Mouse (Mus musculus) lung, embryonic 16.5 days (tissue): ENCODE data around the gene Hist1h2bh. TPM values are rescaled to one million over a fixed set of nuclear protein-coding genes. Genes with fewer than 3 reads are reported as not detected.
A peak's percentile ranks its signal among the peaks of the same experiment; 100 is the strongest.

Experiments
- ATAC-seq: fragments of 200-750 bp; cut with Nextera tagmentation; 2 replicates; pipeline ENCODE4 v1.8.0; 2017; ENCODE audit warnings: low read depth, mild to moderate bottlenecking, moderate library complexity
- H3K27ac ChIP-seq: fragments of 300-500 bp; sonication (generic); 2 replicates; pipeline ENCODE4 v1.5.1; 2014; ENCODE audit warnings: mild to moderate bottlenecking, control low read depth, low read length
- H3K27me3 ChIP-seq: fragments of 300-500 bp; sonication (generic); 2 replicates; pipeline ENCODE4 v1.6.1; 2014; ENCODE audit warnings: low read depth, low read length, mixed read lengths; ENCODE audit not compliant: control insufficient read depth, insufficient read depth
- H3K36me3 ChIP-seq: fragments of 300-500 bp; sonication (generic); 2 replicates; pipeline ENCODE4 v1.6.1; 2014; ENCODE audit warnings: low read length; ENCODE audit not compliant: control insufficient read depth, insufficient read depth
- H3K4me1 ChIP-seq: fragments of 300-500 bp; sonication (generic); replicated peaks from 2 replicates; pipeline ENCODE4 v1.6.1; 2014; ENCODE audit warnings: low read length, mixed read lengths; ENCODE audit not compliant: control insufficient read depth, insufficient read depth
- H3K4me2 ChIP-seq: fragments of 300-500 bp; sonication (generic); 2 replicates; pipeline ENCODE4 v1.6.1; 2014; ENCODE audit warnings: low read depth, low read length, control low read depth
- H3K4me3 ChIP-seq: fragments of 300-500 bp; sonication (generic); 2 replicates; pipeline ENCODE4 v1.5.1; 2014; ENCODE audit warnings: mild to moderate bottlenecking, low read length, control low read depth
- H3K9ac ChIP-seq: fragments of 300-500 bp; sonication (generic); 2 replicates; pipeline ENCODE4 v1.6.1; 2014; ENCODE audit warnings: low read length, control low read depth
- H3K9me3 ChIP-seq: fragments of 300-500 bp; sonication (generic); 2 replicates; pipeline ENCODE4 v1.6.1; 2016; ENCODE audit warnings: low read length; ENCODE audit not compliant: control insufficient read depth
- WGBS: fragments of 180-500 bp; shearing (Covaris S2); extraction: QIAGEN DNeasy Blood & Tissue Kit; methylation state at CpG from one replicate; pipeline ENCODE4 v1.1.7; 2014; 5-methylcytosine and 5-hydroxymethylcytosine counted together
- polyA plus RNA-seq: library from polyadenylated mRNA; unstranded; fragments of >200 nt; fragmentation: Nextera tagmentation; extraction: Ambion mirVana; gene quantifications from 2 replicates; pipeline ENCODE4 v1.2.1, GENCODE M21; 2015

Hist1h2bh gene
- polyA plus RNA-seq, 1 experiment from 2014 or later: 1.3 TPM

GRCm38 (mm10) chr13:23525901-23526300 is 17.3 kb downstream of the Hist1h2bh start:
- H3K9me3 ChIP-seq: no peaks in the 10 kb centered on the region
- no peaks in the 10 kb centered on the region for H3K36me3 ChIP-seq
- WGBS: under 1% methylated on average over 10 of the region's 10 CpGs
- H3K27me3 ChIP-seq: no peaks in the 10 kb centered on the region
- peak overlapping the region; percentile 62 for H3K4me2 ChIP-seq
- H3K27ac ChIP-seq: no peak overlapping the region
- H3K4me1 ChIP-seq: peaks cover 12% of the 10 kb centered on the region; the same call in 1 of the 2 replicates
- ATAC-seq: no peak
- peak overlapping the region; percentile 21 for H3K9ac ChIP-seq
- peak overlapping the region; percentile 52 for H3K4me3 ChIP-seq

DNA sequence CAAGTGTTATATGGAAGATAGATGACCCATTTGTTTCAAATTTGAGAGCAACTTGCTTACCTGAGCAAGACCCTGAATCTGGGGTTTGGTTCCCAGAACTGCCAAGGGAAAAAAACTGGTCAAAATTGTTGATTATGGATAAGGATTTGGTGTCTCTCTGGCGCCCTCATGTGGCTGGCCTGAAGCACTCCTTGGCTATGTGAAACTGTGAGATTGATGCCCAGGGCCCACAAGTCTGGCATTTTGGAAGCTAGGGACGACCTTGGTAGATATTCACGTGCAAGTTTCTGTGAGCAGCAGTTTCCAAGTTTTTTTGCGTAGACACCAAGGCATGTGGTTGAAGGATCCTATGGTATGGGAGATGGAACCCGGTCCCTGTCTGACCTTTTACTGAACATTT is 18.5 kb downstream of the Hist1h2bh start:
- peaks cover 12% of the 10 kb centered on the region; the same call in 1 of the 2 replicates for H3K4me1 ChIP-seq
- no peak overlapping the region for H3K27ac ChIP-seq
- no peaks in the 10 kb centered on the region for H3K36me3 ChIP-seq
- ATAC-seq: peak; percentile 21; the same call in 1 of the 2 replicates
- no peaks in the 10 kb centered on the region for H3K9me3 ChIP-seq
- H3K4me3 ChIP-seq: no peak overlapping the region
- H3K27me3 ChIP-seq: no peaks in the 10 kb centered on the region
- no peak overlapping the region for H3K4me2 ChIP-seq
- H3K9ac ChIP-seq: no peak overlapping the region
- WGBS: 6% methylated on average over 5 of the region's 5 CpGs

DNA sequence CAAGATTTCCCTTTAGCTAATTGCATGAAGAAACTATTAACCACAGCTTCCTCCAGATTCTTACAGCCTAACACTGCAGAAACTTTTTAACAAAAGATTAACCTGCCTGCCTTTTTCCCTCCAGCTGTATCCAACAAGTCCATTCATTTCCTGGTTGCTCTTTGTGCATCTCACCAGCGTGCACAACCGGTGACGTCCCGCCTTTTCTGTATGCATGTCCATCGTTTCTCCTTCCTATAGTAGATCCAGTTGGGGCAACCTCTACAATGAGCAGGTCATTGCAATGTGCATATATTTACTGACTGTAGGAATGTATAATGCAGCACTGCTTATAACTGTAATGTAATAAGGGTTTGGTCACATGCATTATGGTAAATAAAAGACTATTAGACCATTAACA is 19.2 kb downstream of the Hist1h2bh start:
- Histone ChIP-seq H3K27me3 (no peaks in the 10 kb centered on the region), H3K9ac (no peak overlapping the region), H3K9me3 (no peaks in the 10 kb centered on the region), H3K36me3 (no peaks in the 10 kb centered on the region), H3K4me3 (no peak overlapping the region), H3K27ac (no peak overlapping the region), H3K4me1 (peaks cover 9% of the 10 kb centered on the region; the same call in 1 of the 2 replicates), H3K4me2 (no peak overlapping the region)
- no peak for ATAC-seq
- WGBS: 41% methylated on average over 5 of the region's 5 CpGs

DNA sequence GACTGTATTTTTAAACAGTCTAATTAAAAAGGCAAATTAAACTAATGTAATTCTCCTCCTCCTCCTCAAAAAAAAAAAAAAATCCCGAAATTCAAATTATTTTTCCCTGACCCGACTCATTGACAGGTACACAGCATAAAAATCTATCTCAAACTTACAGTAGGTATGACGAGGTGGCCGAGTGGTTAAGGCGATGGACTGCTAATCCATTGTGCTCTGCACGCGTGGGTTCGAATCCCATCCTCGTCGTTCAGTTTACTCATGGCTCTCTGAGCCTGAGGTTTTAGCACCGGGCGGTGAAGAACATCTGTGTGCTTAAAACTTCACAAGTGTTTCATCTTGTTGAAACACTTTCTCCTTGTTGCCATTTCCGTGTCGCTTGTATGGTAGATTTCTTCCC is 21.5 kb downstream of the Hist1h2bh start:
- H3K4me2 ChIP-seq: peak overlapping the region; percentile 32
- no peak overlapping the region for H3K4me3 ChIP-seq
- 0 out of 2 replicates have a peak, but pooled peaks cover 4% of the 10 kb centered on the region for H3K4me1 ChIP-seq
- no peaks in the 10 kb centered on the region for H3K9me3 ChIP-seq
- no peaks in the 10 kb centered on the region for H3K27me3 ChIP-seq
- 1% methylated on average over 14 of the region's 14 CpGs for WGBS
- ATAC-seq: no peak
- no peaks in the 10 kb centered on the region for H3K36me3 ChIP-seq
- no peak overlapping the region for H3K9ac ChIP-seq
- H3K27ac ChIP-seq: no peak overlapping the region

GRCm38 (mm10) chr13:23519416-23519815 is 23.8 kb downstream of the Hist1h2bh start:
- Histone ChIP-seq H3K27ac (peak overlapping the region; percentile 69), H3K4me1 (peaks cover 4% of the 10 kb centered on the region), H3K4me2 (peak overlapping the region; percentile 73), H3K9ac (peak overlapping the region; percentile 49), H3K9me3 (no peaks in the 10 kb centered on the region), H3K27me3 (no peaks in the 10 kb centered on the region), H3K36me3 (no peaks in the 10 kb centered on the region), H3K4me3 (peak overlapping the region; percentile 52)
- ATAC-seq: peak; percentile 57
- WGBS: under 1% methylated on average over 10 of the region's 10 CpGs

- Histone ChIP-seq H3K9ac (peak overlapping the region; percentile 49), H3K4me3 (peak overlapping the region; percentile 52), H3K9me3 (no peaks in the 10 kb centered on the region), H3K27me3 (no peaks in the 10 kb centered on the region), H3K27ac (peak overlapping the region; percentile 69), H3K36me3 (no peaks in the 10 kb centered on the region), H3K4me2 (peak overlapping the region; percentile 73), H3K4me1 (peaks cover 4% of the 10 kb centered on the region)
- WGBS: under 1% methylated on average over 6 of the region's 6 CpGs
- ATAC-seq: peak; percentile 55
Measured at GRCm38 (mm10) chr13:23518885-23519284, 24.3 kb downstream of the Hist1h2bh start.

- Histone ChIP-seq H3K27me3 (no peaks in the 10 kb centered on the region), H3K36me3 (no peaks in the 10 kb centered on the region), H3K4me2 (peak overlapping the region; percentile 94), H3K4me1 (peaks cover 4% of the 10 kb centered on the region), H3K4me3 (peak overlapping the region; percentile 66), H3K9me3 (no peaks in the 10 kb centered on the region), H3K27ac (no peak overlapping the region), H3K9ac (no peak overlapping the region)
- WGBS: under 1% methylated on average over 6 of the region's 6 CpGs
- ATAC-seq: 0 out of 2 replicates have a peak, but pooled peaks have one; percentile 15
Measured at GRCm38 (mm10) chr13:23518295-23518603, 24.9 kb downstream of the Hist1h2bh start.

DNA sequence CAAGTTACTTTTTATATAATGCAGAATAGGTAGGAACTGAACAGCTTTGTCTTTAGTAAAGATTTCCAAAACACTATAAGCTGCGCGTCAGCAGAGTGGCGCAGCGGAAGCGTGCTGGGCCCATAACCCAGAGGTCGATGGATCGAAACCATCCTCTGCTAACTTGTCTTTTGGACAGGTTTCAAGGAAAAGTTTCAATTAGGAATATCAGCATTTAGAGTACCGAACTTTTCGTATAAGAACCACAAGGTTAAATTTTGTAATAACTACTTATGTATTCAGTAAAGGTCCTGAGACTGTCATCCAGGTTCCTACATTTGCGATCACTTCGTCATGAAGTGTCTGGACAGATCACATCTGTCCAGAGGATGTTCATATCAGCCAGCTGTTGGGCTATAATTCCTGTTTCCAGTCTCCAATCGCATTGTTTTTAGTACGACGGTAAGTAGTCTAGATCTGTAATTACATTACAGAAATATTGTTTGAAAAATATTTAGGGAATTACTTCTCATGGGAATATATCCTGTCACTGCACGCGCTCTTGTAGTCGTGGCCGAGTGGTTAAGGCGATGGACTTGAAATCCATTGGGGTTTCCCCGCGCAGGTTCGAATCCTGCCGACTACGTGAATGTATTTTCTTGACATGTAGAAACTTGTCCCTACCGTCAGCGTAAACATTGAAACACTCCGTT is 25.4 kb downstream of the Hist1h2bh start:
- H3K36me3 ChIP-seq: no peaks in the 10 kb centered on the region
- H3K4me1 ChIP-seq: peaks cover 4% of the 10 kb centered on the region
- under 1% methylated on average over 27 of the region's 27 CpGs for WGBS
- H3K27me3 ChIP-seq: no peaks in the 10 kb centered on the region
- no peaks in the 10 kb centered on the region for H3K9me3 ChIP-seq
- H3K4me3 ChIP-seq: peak overlapping the region; percentile 66
- H3K4me2 ChIP-seq: peak overlapping the region; percentile 94
- peak overlapping the region; percentile 83 for H3K27ac ChIP-seq
- H3K9ac ChIP-seq: peak overlapping the region; percentile 63
- ATAC-seq: peak; percentile 88

- peak overlapping the region; percentile 94 for H3K4me2 ChIP-seq
- peak overlapping the region; percentile 66 for H3K4me3 ChIP-seq
- H3K4me1 ChIP-seq: peaks cover 4% of the 10 kb centered on the region
- no peaks in the 10 kb centered on the region for H3K27me3 ChIP-seq
- ATAC-seq: peak; percentile 56
- H3K9ac ChIP-seq: peak overlapping the region; percentile 63
- H3K36me3 ChIP-seq: no peaks in the 10 kb centered on the region
- H3K27ac ChIP-seq: peak overlapping the region; percentile 83
- under 1% methylated on average over 19 of the region's 19 CpGs for WGBS
- H3K9me3 ChIP-seq: no peaks in the 10 kb centered on the region
Measured at GRCm38 (mm10) chr13:23516822-23517602, 26.2 kb downstream of the Hist1h2bh start.
